Mouse (Mus musculus) adrenal gland, postnatal 4 days (tissue): ENCODE data around the gene Crat. TPM values are rescaled to one million over a fixed set of nuclear protein-coding genes. Genes with fewer than 3 reads are reported as not detected.
A peak's percentile ranks its signal among the peaks of the same experiment; 100 is the strongest.

Experiments used
- DNase-seq, 2 experiments: peaks; one replicate each; pipeline ENCODE4 v3.0.0; 2021 to 2022; ENCODE audit warnings: low spot score in 2 of 2, mixed read lengths in 2 of 2
- total RNA-seq, 2 experiments: library from RNA; stranded (reverse); gene quantifications; 2 replicates each; pipeline ENCODE4 v1.2.3; 2021

Crat gene
- total RNA-seq, 2 experiments from 2014 or later, result 77.6 to 90.3 TPM

GRCm38 (mm10) chr2:30408452-30409100, 7.0 kb downstream of the Crat start:
- no peak for DNase-seq

- no peak for DNase-seq
These were observed 7.8 kb downstream of the Crat start for GRCm38 (mm10) chr2:30407778-30408177.

GRCm38 (mm10) chr2:30407221-30407620, 8.4 kb downstream of the Crat start:
- DNase-seq, result no peak

GRCm38 (mm10) chr2:30403870-30404269, 11.7 kb downstream of the Crat start:
- no peak for DNase-seq

DNA sequence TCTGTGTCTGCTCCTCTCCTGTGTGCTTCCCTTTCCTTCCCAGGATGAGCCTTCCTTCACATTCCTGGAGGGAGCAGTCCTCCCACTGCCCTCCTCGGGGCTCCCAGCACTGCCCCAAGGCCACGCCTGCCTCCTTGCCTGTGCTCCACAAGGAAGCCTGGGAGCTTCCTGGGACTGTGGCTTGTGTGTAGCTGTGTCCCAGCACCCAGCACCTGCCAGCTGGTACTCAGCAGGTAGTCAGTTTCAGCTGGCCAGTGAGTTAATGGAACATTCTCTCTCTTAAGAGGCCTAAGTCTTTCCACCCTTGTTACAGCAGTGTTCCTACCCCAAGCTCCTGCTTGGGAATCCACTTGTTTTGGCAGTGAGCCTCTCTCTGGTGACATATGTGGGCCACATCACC, 12.8 kb downstream of the Crat start:
- no peak for DNase-seq

DNA sequence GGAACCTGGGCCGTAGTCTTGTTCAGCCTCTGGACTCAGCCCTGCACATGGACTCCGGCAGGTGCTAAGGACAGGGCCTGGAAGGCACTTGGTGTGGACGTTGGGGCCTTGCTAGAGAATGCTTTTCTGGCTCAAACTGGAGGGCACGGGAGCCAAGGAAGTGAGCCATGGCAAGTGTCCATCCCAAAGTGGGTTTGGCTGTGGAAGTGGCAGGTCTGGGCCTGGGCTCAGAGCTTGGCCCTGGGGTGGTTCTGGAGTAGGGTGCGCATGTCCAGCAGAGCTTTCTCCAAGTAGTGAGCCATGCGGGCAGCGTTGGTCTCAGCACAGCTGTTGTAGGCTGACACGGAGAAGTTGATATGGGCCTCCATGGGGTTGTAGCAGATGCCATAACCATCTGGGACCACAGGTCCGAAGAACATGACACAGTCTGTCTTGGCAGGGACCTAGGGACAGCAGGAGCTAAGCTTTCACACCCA, 13.2 kb downstream of the Crat start:
- DNase-seq, result no peak

- no peak for DNase-seq
These were observed 14.0 kb downstream of the Crat start for GRCm38 (mm10) chr2:30401581-30401980.

GRCm38 (mm10) chr2:30399191-30400171, 16.1 kb downstream of the Crat start:
- no peak for DNase-seq

DNA sequence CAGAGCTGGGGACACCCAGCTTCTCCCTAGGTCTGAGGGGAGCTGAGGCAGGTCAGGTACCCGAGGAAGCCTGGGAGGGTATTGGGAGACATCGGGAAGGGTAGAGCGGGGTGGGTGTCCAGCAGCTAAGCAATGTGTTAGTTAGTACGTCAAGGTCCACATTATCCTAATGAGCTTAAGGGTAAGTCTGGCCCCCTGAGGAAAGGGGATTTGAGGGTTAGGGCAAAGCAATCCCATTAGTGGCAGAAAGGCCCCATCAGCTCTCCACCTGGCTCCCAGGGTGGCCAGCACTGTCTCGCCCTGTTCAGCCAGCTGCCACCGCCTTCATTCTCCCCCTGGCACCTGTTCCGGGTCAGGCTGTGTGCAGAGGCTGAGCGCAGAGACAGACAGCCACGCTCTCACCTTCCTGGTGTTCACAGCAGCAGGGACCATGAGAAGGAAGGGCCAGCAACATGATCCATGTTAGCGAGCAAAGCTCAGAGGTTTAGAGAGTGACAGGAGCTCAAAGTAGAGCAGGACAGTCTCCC, 17.6 kb downstream of the Crat start:
- DNase-seq, result no peak

DNA sequence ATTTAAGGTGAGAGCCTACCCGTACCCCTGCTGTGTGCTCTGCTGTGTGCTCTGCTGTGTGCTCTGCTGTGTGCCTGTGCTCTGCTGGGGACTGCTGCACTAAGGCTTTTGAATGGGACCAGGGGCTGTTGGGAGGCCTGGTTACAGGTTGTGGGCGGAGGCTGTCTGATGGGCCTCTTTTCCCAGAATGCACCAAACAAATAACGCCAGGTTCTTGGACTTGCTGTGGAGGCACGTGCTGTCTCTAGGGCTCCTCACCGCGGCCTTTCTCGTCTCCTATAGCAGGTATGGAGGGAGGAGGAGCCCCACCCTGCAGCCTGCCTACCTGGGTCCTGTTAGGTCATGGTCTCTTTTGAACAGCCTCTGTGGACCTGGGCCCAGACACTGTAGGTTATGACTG, 19.4 kb downstream of the Crat start:
- no peak for DNase-seq

DNA sequence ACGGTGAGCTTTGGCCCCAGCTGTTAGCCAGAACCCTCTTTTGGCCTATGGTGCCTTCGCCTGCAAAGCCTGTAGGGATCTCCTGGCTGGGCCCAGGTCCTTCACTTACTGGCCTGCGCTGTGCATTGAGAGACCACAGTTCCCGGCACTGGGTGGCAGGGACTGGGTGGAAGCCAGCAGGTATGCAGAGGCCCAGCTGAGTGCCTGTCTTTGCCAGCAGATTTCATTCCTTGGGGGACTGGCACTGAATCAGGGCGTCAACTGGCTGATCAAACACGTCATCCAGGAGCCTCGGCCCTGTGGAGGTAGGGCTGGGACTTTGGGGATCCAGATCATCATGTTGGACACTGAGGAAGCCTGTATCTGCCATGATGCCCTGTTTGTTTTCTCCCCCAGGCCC, 19.9 kb downstream of the Crat start:
- no peak for DNase-seq

GRCm38 (mm10) chr2:30393370-30393656, 22.3 kb downstream of the Crat start:
- no peak for DNase-seq

DNA sequence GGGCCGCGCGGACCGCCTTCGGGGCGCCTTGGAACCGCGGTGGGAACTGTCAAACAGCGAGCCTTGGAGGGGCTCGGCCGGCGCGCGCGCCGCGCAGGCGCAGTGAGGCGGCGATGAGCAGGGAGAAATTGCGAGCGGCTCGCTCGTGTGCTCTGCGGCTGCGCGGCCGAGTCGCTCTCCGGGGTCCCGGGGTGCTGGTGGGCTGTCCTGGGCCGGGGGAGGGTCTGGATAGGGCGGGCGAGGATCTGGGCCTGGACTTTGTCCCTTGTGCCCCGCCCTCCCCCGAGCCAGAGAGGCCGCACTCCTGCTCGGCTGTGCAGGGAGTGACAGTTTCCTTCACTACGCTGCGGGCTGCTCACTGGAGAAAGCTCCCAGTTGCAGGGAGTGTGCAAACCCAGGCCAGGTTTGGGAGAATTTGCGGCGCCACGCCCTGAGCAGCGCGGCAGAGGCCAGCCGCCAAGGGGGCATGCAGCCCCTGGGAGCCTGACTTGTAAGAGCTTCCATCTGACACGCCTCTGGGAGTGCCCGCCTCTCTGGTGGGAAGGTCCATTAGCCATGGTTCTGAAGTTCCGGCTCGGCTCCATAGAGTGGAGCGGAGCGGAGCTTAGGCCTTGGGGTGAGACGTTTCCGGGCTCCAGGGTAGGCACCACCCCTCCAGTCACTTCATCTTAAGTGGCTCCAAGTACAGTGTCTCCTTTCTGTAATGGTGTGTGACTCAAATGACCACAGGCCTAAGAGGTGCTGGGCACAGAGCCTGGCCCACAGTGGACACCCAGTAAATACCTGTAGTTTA, 22.8 kb downstream of the Crat start:
- DNase-seq, result peak; percentile 46 to 58

DNA sequence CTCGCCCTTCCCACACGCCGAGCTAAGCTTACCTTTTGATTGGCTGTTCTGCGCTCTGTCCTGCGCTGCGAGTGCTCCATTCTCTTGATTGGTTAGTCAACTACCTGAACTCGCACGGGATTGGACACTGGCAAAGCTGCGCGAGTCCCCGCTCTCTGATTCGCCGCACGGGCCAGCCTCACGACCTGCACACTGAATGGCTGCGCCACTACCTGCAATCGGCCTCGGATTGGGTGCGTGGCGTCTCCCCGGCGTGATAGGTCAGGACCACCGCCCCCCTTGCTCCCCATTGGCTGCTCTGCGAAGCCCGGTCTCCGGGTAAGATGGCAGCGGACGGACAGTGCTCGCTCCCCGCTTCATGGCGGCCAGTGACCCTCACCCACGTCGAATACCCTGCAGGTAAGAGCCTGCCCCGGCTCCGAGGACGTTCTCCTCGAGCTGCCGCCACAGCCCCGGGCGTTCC, 23.5 kb downstream of the Crat start, which contains the start of gene Dolpp1:
Gene Dolpp1, plus strand, starts transcription at position 141 of the 463 bp plus-strand sequence.
- peak; percentile 94 to 96 for DNase-seq

- no peak for DNase-seq
These were observed 26.6 kb downstream of the Crat start for GRCm38 (mm10) chr2:30389000-30389399.

DNA sequence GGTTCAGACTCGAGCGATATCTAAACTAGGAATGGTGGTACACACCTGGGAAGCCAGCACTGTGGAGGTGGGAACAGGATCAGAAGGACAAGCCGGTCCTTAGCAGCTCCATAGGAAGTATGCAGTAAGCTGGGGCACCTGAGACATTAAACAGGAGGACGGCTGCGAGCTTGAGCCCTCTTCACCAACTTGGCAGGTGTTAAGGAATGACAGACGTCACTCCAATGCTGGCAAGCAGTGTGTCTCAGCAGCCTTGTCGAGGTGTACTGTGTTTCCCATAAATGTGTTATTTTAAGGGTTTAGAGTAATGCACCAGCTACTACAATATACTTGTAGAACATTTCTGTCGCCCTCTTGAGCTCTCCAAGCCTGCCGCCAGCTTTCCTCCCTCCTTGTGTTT, 28.7 kb downstream of the Crat start:
- no peak for DNase-seq

DNA sequence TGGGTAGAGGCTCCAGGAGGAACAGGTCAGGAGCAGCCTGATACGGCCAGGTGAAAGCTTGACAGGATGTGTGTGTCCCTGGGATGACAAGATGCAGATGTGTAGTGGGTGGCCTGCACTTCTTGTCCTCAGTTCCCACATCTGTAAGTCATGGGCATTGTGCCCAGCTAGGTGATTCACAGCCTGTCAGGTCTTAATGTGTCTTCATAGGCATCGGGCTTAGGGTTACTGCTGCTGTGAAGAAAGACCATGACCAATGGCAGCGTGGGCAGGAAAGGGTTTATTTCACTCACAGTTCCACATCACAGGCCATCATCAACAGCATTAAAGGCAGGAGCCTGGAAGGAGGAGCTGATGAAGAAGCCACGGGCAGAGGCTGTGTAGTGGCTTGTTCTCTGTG, 30.0 kb downstream of the Crat start:
- DNase-seq, result no peak

- DNase-seq, result no peak
These were observed 30.8 kb downstream of the Crat start for GRCm38 (mm10) chr2:30384814-30385213.

- no peak for DNase-seq
These were observed 34.3 kb downstream of the Crat start for GRCm38 (mm10) chr2:30381377-30381725.

GRCm38 (mm10) chr2:30380564-30381376, 34.8 kb downstream of the Crat start:
- DNase-seq, result no peak
